Mouse (Mus musculus) spleen, postnatal 14 days (tissue): ENCODE data around the gene Fam110a.

Experiments
- DNase-seq, 2 experiments: peaks; one replicate each; pipeline ENCODE4 v3.0.0; 2021 to 2022; ENCODE audit warnings: low spot score in 2 of 2

Gene Fam110a

GRCm38 (mm10) chr2:151979470-151980354 is at the start of gene Fam110a:
Gene Fam110a (minus strand): TSS chr2:151980219.
- peak; percentile 72 to 80 for DNase-seq

- peak; percentile 64 to 79 for DNase-seq
Measured at GRCm38 (mm10) chr2:152029252-152030082, 49.4 kb upstream of the Fam110a start.

GRCm38 (mm10) chr2:152024883-152025422 is 44.9 kb upstream of the Fam110a start:
- DNase-seq: no peak

- no peak for DNase-seq
Measured at GRCm38 (mm10) chr2:152022022-152022421, 42.0 kb upstream of the Fam110a start.

- peak in 1 of 2 experiments; percentile 42 for DNase-seq
Measured at GRCm38 (mm10) chr2:152020255-152020654, 40.2 kb upstream of the Fam110a start.

GRCm38 (mm10) chr2:152016666-152017065 is 36.6 kb upstream of the Fam110a start:
- no peak for DNase-seq

- DNase-seq: no peak
Measured at GRCm38 (mm10) chr2:152015997-152016396, 36.0 kb upstream of the Fam110a start.

GRCm38 (mm10) chr2:152012701-152013100 is 32.7 kb upstream of the Fam110a start:
- DNase-seq: no peak

GRCm38 (mm10) chr2:152012222-152012621 is 32.2 kb upstream of the Fam110a start:
- DNase-seq: no peak

GRCm38 (mm10) chr2:152011724-152012123 is 31.7 kb upstream of the Fam110a start:
- DNase-seq: no peak

- no peak for DNase-seq
Measured at GRCm38 (mm10) chr2:152010661-152011060, 30.6 kb upstream of the Fam110a start.

GRCm38 (mm10) chr2:152010251-152010650 is 30.2 kb upstream of the Fam110a start:
- DNase-seq: no peak

- no peak for DNase-seq
Measured at GRCm38 (mm10) chr2:152009061-152009779, 29.2 kb upstream of the Fam110a start.

- DNase-seq: no peak
Measured at GRCm38 (mm10) chr2:152007783-152008182, 27.8 kb upstream of the Fam110a start.

- DNase-seq: no peak
Measured at GRCm38 (mm10) chr2:152002529-152002928, 22.5 kb upstream of the Fam110a start.

- no peak for DNase-seq
Measured at GRCm38 (mm10) chr2:152000735-152001134, 20.7 kb upstream of the Fam110a start.

GRCm38 (mm10) chr2:152000291-152000679 is 20.3 kb upstream of the Fam110a start:
- no peak for DNase-seq

GRCm38 (mm10) chr2:151999669-152000290 is 19.8 kb upstream of the Fam110a start:
- DNase-seq: no peak

GRCm38 (mm10) chr2:151998932-151999331 is 18.9 kb upstream of the Fam110a start:
- no peak for DNase-seq

- DNase-seq: no peak
Measured at GRCm38 (mm10) chr2:151998505-151998899, 18.5 kb upstream of the Fam110a start.
